Mouse (Mus musculus): ENCODE results near the gene Zcchc7.

DNA sequence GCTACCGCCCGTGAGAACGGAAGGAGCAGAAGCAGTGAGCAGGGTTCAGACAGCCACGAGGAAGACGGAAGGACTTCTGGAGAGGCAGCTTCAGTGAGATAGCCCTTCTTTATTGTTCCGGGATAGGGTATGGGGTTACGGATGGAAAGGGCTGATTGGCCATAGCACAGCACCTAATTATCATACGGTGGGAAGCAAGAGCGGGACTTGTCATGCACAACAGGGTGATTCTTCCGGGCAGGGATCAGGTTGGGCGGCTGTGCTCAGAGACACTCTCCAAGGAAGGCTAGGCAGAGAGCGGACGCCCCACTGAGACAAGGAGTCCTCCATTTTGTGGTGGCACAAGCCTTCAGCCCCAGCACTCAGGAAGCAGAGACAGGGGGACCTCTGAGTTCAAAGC, 203.5 kb downstream of the Zcchc7 start:
- TF ChIP-seq CTCF (IDR thresholded peaks at IDR 0.05; ENCODE audit: low read depth) (no peak), EP300 (optimal IDR thresholded peaks at IDR 0.05) (no peak)

Data from stomach, postnatal 0 days (tissue).